Mouse (Mus musculus): ENCODE measurements around the gene Tsc22d3. TPM values are rescaled to one million over a fixed set of nuclear protein-coding genes. Genes with fewer than 3 reads are reported as not detected.

The Tsc22d3 gene
- total and polyA plus RNA-seq, 3 experiments, result 8.4 to 32.8 (median 15.2) TPM

DNA sequence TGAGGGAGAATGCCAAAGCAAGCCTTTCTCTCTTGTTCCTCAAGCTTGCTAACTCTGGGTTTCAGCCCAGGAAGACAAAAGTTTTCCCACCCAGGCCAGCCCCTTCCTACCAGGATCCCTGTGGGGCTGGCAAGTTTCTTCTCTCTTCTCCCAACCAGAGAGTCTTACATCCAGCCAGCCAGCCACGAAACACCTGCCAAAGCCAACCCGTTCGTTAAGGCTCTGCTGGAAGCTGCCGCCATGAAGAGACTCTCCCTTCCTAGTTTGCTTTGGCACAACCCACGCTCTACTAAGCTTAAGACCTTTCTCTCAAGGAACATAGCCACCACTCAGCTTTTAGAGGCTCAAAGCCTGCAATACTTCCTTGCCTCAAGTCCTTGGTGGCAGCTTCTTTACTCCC lies 11.9 kb downstream of the Tsc22d3 start:
- no peaks in the 10 kb centered on the region for H3K36me3 ChIP-seq (replicated peaks in 1 of 2; ENCODE audit: control insufficient read depth in 1 of 2, insufficient read depth in 1 of 2, low read length in 1 of 2)
- dilution Hi-C loops (cut with MboI; ENCODE audit: extremely low pct_ligation_motif_present, extremely low pct_unique_long_range_greater_than_20kb, low sequenced_read_pairs), result no loop called here
- no peak for TF ChIP-seq JUN (IDR thresholded peaks at IDR 0.05; ENCODE audit: insufficient read depth, low read depth, low read length)
- no peak for TF ChIP-seq MAX (IDR thresholded peaks at IDR 0.05; ENCODE audit: low read length)
- TF ChIP-seq RAD21 (IDR thresholded peaks at IDR 0.05; ENCODE audit: low read depth, low read length), result no peak
- no peak for TF ChIP-seq PAX5 (IDR thresholded peaks at IDR 0.05; ENCODE audit: low read length)
- TF ChIP-seq NELFE (IDR thresholded peaks at IDR 0.05; ENCODE audit: low read depth, low read length), result no peak

DNA sequence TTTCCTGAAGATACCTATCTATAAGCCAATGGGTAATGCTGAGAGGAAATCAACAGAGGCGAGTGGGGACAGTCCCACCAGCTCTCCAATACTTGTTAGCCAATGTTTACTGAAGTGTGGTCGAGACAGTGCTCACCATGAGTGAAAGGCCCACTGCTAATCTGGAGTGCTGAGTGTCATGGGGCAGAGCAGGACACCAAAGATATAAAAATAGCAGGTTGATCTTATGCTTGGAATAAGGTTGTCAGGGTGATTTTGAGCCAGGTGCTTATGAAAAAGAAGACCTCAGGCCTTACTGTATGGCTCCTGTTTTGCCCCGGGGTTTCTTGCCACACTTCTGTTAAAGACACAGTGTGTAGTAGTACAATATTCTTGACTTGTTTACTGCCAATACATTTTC lies 20.0 kb downstream of the Tsc22d3 start:
- peaks cover 0 to 13% of the 10 kb centered on the region in 2 experiments; a peak in 2 of 4 replicates for H3K4me1 ChIP-seq (ENCODE audit: control insufficient read depth in 1 of 2, insufficient read depth in 2 of 2)
- dilution Hi-C loops (cut with MboI; ENCODE audit: extremely low pct_ligation_motif_present, extremely low pct_unique_long_range_greater_than_20kb, low sequenced_read_pairs) (no loop called here), in situ Hi-C loops (cut with MboI; ENCODE audit: low pct_ligation_motif_present, low pct_unique_long_range_greater_than_20kb, low sequenced_read_pairs) (no loop called here)
- peak; percentile 31 for DNase-seq (ENCODE audit: extremely low read depth)
- H3K9ac ChIP-seq (ENCODE audit: insufficient read depth, low read depth), result no peak overlapping the region
- H3K9me3 ChIP-seq (replicated peaks; ENCODE audit: low read length), result no peaks in the 10 kb centered on the region
- TF ChIP-seq SMC3 (IDR thresholded peaks at IDR 0.05; ENCODE audit: low read depth, low read length) (no peak), MEF2A (IDR thresholded peaks at IDR 0.05; ENCODE audit: borderline replicate concordance, low read depth, low read length) (no peak), IRF4 (IDR thresholded peaks at IDR 0.05; ENCODE audit: low read depth, low read length) (no peak), CHD1 (IDR thresholded peaks at IDR 0.05; ENCODE audit: low read depth, low read length) (no peak), USF2 (conservative IDR thresholded peaks at IDR 0.05; ENCODE audit: low read depth, low read length) (no peak), MXI1 (IDR thresholded peaks at IDR 0.05; ENCODE audit: low read depth, low read length) (no peak), MAZ (IDR thresholded peaks at IDR 0.05; ENCODE audit: low read depth, low read length) (no peak), MAFK (IDR thresholded peaks at IDR 0.05; ENCODE audit: insufficient replicate concordance, low read length) (no peak), UBTF (IDR thresholded peaks at IDR 0.05; ENCODE audit: low read depth, low read length) (no peak)
- no peak overlapping the region for H3K27ac ChIP-seq (ENCODE audit: insufficient read depth, low read depth)
- H3K27me3 ChIP-seq (replicated peaks), result no peaks in the 10 kb centered on the region
- H3K36me3 ChIP-seq (replicated peaks in 1 of 2; ENCODE audit: control insufficient read depth in 1 of 2, insufficient read depth in 1 of 2, low read length in 1 of 2), result no peaks in the 10 kb centered on the region
- no peaks in the 10 kb centered on the region for H3K79me2 ChIP-seq (replicated peaks; ENCODE audit: control insufficient read depth, extremely low read depth, insufficient read depth, poor library complexity, severe bottlenecking)
- no peak overlapping the region for H3K4me3 ChIP-seq (replicated peaks in 1 of 3; ENCODE audit: low read depth in 2 of 3, low read length in 2 of 3, poor library complexity in 1 of 3)
- no peak overlapping the region for H3K4me2 ChIP-seq (ENCODE audit: insufficient read depth, low read depth, poor library complexity, severe bottlenecking)

More for the DNA sequence above, 11.9 kb downstream of the Tsc22d3 start:
- Histone ChIP-seq H3K27me3 (replicated peaks) (no peaks in the 10 kb centered on the region), H3K4me3 (replicated peaks in 1 of 3; ENCODE audit: low read depth in 2 of 3, low read length in 2 of 3, poor library complexity in 1 of 3) (no peak overlapping the region), H3K4me1 (ENCODE audit: control insufficient read depth in 1 of 2, insufficient read depth in 2 of 2) (no peaks in the 10 kb centered on the region), H3K27ac (ENCODE audit: insufficient read depth, low read depth) (no peak overlapping the region), H3K79me2 (replicated peaks; ENCODE audit: control insufficient read depth, extremely low read depth, insufficient read depth, poor library complexity, severe bottlenecking) (no peaks in the 10 kb centered on the region), H3K4me2 (ENCODE audit: insufficient read depth, low read depth, poor library complexity, severe bottlenecking) (no peak overlapping the region), H3K9me3 (replicated peaks; ENCODE audit: low read length) (no peaks in the 10 kb centered on the region), H3K9ac (ENCODE audit: insufficient read depth, low read depth) (no peak overlapping the region)
- in situ Hi-C loops (cut with MboI; ENCODE audit: low pct_ligation_motif_present, low pct_unique_long_range_greater_than_20kb, low sequenced_read_pairs), result no loop called here
- DNase-seq (ENCODE audit: extremely low read depth), result no peak

DNA sequence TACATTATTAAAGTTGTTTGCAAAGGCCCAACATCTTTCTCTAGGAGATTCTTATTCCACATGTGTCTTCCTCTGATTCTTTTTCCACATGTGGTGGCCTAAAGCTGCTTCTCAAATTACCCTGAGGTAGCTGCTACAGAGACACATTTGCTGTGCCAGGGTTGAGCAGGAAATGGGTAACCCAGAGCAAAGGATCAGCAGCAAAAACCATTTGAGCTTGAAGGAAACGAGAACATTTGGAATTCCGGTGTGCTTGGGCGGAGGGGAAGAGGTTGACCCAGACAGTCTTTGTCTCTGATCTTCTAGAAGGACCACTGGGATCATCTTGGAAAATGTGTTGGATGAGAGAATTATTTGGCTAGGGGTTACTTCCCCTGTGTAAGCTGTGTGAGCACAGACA lies 24.8 kb downstream of the Tsc22d3 start:
- H3K36me3 ChIP-seq (replicated peaks in 1 of 2; ENCODE audit: control insufficient read depth in 1 of 2, insufficient read depth in 1 of 2, low read length in 1 of 2), result no peaks in the 10 kb centered on the region
- in situ Hi-C loops (cut with MboI; ENCODE audit: low pct_ligation_motif_present, low pct_unique_long_range_greater_than_20kb, low sequenced_read_pairs), result no loop called here
- TF ChIP-seq ZMIZ1 (IDR thresholded peaks at IDR 0.05; ENCODE audit: low read depth, low read length) (no peak), USF1 (IDR thresholded peaks at IDR 0.05; ENCODE audit: low read depth, low read length) (no peak), BHLHE40 (IDR thresholded peaks at IDR 0.05; ENCODE audit: low read depth, low read length) (no peak), MYC (IDR thresholded peaks at IDR 0.05; ENCODE audit: low read depth, low read length) (no peak), KAT2A (IDR thresholded peaks at IDR 0.05; ENCODE audit: insufficient replicate concordance, low read length) (no peak)

More for the DNA sequence above, 24.8 kb downstream of the Tsc22d3 start:
- dilution Hi-C loops (cut with MboI; ENCODE audit: extremely low pct_ligation_motif_present, extremely low pct_unique_long_range_greater_than_20kb, low sequenced_read_pairs), result no loop called here
- Histone ChIP-seq H3K4me1 (ENCODE audit: control insufficient read depth in 1 of 2, insufficient read depth in 2 of 2) (peaks cover 0 to 7% of the 10 kb centered on the region in 2 experiments; a peak in 2 of 4 replicates), H3K4me2 (ENCODE audit: insufficient read depth, low read depth, poor library complexity, severe bottlenecking) (no peak overlapping the region), H3K4me3 (replicated peaks in 1 of 3; ENCODE audit: low read depth in 2 of 3, low read length in 2 of 3, poor library complexity in 1 of 3) (no peak overlapping the region), H3K79me2 (replicated peaks; ENCODE audit: control insufficient read depth, extremely low read depth, insufficient read depth, poor library complexity, severe bottlenecking) (no peaks in the 10 kb centered on the region), H3K9ac (ENCODE audit: insufficient read depth, low read depth) (no peak overlapping the region), H3K27ac (ENCODE audit: insufficient read depth, low read depth) (no peak overlapping the region), H3K9me3 (replicated peaks; ENCODE audit: low read length) (no peaks in the 10 kb centered on the region), H3K27me3 (replicated peaks) (no peaks in the 10 kb centered on the region)
- DNase-seq (ENCODE audit: extremely low read depth), result no peak

All from CH12.LX (cell line).